Mouse (Mus musculus) CD8-positive naive resting alpha-beta T cell, adult 2 months (primary cell): ENCODE measurements around the gene Arid1b.

Experiments
- DNase-seq, 2 experiments: peaks; one replicate each; pipeline ENCODE4 v3.0.0; 2022; ENCODE audit warnings: low read depth in 2 of 2, low spot score in 2 of 2

The Arid1b gene

DNA sequence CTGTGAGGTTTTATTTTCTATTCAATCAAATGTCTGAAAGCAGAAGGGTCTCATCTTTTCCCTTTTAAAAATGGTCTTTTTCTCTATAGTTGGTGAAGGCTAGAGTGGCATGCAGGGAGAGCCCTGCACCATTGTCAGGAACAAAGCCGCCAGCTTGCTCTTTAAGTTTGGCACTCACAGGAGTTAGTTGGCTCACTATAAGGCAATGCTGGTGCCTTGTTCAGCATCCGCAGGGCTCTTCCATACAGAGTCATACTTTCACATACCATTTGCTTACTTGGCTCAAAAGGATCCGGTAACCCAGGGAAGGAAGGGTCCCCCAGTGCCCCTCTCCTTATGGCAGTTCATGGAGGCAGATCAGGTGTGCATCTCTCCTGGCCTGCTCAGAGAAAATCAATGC, 279.0 kb downstream of the Arid1b start:
- no peak for DNase-seq

- DNase-seq: no peak
Observed at GRCm38 (mm10) chr17:5273685-5274084, 279.6 kb downstream of the Arid1b start.

DNA sequence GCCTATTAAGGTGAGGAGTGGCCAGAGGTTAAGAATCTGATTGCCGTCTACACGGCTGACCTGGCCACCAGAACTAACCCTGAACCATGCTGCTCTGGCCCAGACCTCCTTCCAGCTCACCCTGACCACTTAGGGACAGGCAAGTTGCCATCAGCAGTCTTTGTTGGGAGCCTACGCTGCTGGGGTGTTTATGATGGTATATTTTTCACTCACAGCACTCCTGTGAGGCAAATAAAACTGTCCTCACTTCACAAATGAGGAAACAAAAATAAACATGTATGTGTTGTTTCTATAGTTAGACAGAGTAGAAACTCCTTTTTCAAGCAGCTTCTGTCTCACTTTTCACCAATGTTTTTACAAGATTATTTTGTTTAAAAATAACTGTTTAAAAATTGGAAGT, 280.3 kb downstream of the Arid1b start:
- DNase-seq: no peak

DNA sequence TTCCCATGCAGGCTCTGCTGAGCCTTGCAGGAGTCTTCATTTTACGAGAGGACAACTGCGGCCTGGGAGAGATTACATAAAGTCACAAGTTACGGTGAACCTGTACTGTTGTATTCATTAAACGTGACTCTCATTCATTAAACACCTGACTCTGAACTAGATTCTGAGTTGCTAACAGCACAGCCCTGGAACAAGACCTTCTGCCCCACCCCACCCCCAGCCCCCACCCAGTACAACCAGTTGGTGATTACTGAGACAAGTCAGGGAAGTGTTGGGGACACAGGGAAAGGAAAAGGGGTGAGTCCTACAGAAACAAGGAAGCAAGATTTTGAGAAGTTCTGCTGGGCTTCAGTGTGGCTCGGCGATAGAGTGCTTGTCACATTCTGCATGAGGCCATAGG, 281.6 kb downstream of the Arid1b start:
- DNase-seq: no peak

- no peak for DNase-seq
Observed at GRCm38 (mm10) chr17:5277137-5277871, 283.2 kb downstream of the Arid1b start.

DNA sequence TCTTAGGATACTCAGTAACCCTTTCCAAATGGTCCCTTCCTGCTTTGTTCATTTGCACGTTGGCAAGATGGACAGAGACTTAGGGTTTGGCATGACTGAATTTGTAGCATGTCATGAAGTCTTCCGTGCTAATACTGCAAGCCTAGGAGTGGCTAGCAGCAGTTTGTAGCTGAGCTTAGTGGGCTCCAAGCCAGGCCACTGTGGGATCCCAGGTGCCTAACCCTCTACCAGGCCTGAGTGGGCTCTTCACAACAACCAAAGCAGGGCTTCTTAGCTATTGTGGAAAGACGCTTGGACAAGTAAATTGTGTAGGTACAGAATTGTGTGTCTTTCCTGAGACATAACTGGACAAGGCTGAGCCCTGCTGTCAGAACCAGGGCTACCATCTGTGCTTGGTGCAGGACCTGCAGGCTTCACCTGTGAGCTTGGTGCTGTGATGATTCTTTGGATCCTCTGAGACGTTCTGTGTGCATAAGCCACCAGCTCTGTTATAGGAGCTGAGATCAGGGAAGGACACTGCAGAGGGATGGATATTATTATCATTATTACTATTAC, 286.4 kb downstream of the Arid1b start:
- DNase-seq: no peak

GRCm38 (mm10) chr17:5284783-5285182, 290.7 kb downstream of the Arid1b start:
- DNase-seq: no peak

- DNase-seq: no peak
Observed at GRCm38 (mm10) chr17:5285877-5286440, 291.8 kb downstream of the Arid1b start.

DNA sequence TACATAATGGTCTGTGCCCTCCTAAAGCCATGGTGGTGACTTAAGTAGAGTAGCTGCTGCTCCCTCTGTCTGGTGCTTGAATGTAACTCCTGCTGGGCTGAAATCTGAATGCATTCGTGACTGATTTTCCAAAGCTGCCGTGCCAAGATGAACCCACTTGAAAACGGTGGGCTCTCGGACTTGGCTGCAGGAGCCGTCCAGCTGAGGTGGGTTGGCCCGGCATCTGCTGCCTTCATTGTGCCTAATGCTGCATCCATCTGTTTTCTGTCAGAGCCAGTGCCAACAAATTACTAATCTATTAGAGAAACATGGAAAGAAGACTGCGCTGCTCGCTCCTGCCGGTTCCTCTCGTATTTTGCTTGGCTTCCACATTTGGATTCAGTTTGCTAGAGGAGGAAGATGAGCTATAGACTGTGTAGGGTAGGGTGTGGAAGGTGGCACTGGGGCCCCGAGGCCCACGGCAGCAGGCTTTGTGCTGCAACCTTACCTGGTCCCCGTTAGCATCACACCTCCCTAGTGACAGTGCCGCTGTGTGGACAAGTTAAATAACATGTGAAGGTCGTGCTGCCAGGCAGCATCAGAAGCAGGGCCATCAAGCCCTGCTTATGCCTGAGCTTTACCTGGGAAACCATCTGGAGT, 292.6 kb downstream of the Arid1b start:
- DNase-seq: no peak

GRCm38 (mm10) chr17:5287210-5287591, 293.1 kb downstream of the Arid1b start:
- DNase-seq: no peak

- no peak for DNase-seq
Observed at GRCm38 (mm10) chr17:5287641-5288040, 293.5 kb downstream of the Arid1b start.

GRCm38 (mm10) chr17:5293653-5294584, 299.8 kb downstream of the Arid1b start:
- no peak for DNase-seq

DNA sequence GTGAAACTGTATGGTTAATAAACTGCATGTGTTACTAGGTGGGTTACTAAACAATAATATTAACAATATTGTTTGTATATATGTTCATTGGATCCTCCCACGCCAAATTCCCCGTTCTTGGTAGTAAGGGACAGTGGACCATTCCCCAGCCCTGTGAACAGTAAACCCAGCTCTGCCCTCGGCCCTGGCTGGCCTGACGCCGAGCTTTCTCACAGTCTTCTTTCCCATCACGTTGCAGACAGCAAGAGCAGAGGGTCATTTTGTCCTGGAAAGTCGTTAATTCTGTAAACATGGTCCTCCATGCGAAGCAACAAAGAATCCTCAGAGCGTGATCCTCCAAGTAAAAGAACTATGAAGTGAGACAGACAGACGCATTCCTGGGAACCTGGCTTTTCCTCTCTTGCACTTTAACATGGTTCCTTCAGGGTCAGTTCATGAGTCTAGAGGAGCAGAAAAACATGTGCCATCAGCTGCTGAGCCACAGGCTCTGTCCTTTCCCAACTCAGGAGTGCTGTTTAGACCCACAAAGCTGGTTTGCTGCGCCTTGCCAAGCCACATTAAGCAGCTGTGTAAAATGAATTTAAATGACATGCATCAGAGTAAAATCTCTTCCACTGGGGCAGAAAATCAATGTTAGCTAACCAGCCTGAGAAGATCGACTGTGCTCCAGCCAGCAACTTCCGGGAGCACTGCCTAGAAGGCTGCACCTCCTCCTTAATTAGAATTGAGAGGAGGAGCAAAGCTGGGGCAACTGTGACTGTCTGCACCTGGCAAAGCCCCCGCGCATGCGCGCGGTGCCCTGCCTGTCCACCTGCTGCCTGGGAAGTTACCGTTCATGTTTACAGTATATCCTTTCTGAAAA, 301.2 kb downstream of the Arid1b start:
- peak; percentile 33 to 46 for DNase-seq

DNA sequence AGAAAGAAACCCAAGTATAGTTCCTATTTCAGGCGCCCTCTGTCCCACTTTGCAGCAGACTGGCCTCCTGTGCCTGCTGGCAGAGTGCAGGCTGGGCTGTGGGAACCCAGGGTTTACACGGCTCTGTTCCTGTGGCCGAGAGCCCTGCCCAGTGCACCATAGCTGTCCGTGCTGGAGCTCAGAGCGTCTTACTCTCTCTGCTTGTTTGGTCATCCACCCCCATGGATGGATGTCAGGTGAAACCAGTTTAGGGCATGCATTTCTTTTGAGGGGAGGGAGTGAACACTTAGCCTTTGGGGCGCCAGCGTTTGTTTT, 301.8 kb downstream of the Arid1b start:
- no peak for DNase-seq

GRCm38 (mm10) chr17:5297491-5297890, 303.4 kb downstream of the Arid1b start:
- no peak for DNase-seq

- DNase-seq: no peak
Observed at GRCm38 (mm10) chr17:5297984-5298383, 303.9 kb downstream of the Arid1b start.

- DNase-seq: no peak
Observed at GRCm38 (mm10) chr17:5298891-5299559, 304.9 kb downstream of the Arid1b start.

DNA sequence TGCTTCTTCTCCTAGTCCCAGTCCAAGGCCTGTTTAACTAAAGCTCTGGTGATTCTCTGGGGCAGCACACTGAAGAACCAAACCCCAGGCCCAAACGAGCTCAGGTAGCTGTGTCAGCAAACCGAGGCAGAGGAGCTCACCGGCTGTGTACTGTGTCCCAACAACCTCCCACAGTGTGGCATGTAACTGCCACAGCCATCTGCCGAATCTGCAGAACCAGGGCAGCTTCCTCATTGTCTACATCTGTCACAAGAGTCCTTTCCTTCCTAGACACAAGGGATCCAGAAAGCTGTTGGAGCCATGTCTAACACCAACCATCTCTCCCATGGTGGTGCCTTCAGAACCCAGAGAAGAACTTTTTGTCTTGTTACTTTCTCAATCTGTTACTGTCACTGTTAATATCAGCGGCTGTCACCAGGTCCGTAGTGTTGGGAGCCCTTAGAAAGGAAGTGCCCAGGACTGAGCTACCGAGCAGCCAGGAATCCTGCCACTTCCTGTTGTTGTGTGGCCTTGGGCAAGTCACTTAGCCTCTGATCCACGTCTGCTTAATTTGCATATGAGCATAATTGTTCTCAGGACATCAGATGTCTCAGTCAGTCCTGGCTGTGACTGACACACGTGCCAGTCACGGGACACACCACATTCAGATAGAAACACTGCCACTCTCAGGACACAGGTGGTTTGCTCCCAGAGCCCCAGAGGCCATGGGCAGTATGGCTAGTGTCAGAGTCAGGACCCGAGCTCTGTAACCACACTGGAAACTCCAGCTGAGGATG, 309.0 kb downstream of the Arid1b start:
- DNase-seq: peak in 1 of 2 experiments; percentile 6
